Mouse (Mus musculus) urinary bladder, postnatal 25 days (tissue): ENCODE measurements around the gene Piezo1.
"Not testable (repeated sequence)": the region's sequence is repeated elsewhere in the genome, so short reads cannot be mapped to it uniquely, and the experiment has no call there.

ENCODE experiments used
- DNase-seq: peaks from one replicate; pipeline ENCODE4 v3.0.0; 2022; ENCODE audit warnings: low spot score

Gene Piezo1

GRCm38 (mm10) chr8:122551265-122552051 lies at the start of gene Piezo1:
Gene Piezo1, minus strand, starts transcription at chr8:122551329.
- DNase-seq = peak; percentile 96

- DNase-seq = no peak
These were observed 49.5 kb upstream of the Piezo1 start for GRCm38 (mm10) chr8:122600666-122601065.

- no peak for DNase-seq
These were observed 44.9 kb upstream of the Piezo1 start for GRCm38 (mm10) chr8:122596031-122596430.

GRCm38 (mm10) chr8:122593783-122594507 lies 42.8 kb upstream of the Piezo1 start:
- DNase-seq = no peak

GRCm38 (mm10) chr8:122593240-122593639 lies 42.1 kb upstream of the Piezo1 start:
- no peak for DNase-seq

- no peak for DNase-seq
These were observed 35.6 kb upstream of the Piezo1 start for GRCm38 (mm10) chr8:122586749-122587148.

- no peak for DNase-seq
These were observed 35.0 kb upstream of the Piezo1 start for GRCm38 (mm10) chr8:122586171-122586570.

- no peak for DNase-seq
These were observed 34.3 kb upstream of the Piezo1 start for GRCm38 (mm10) chr8:122585411-122585891.

- no peak for DNase-seq
These were observed 33.9 kb upstream of the Piezo1 start for GRCm38 (mm10) chr8:122584981-122585380.

- DNase-seq = no peak
These were observed 29.8 kb upstream of the Piezo1 start for GRCm38 (mm10) chr8:122580926-122581325.

- no peak for DNase-seq
These were observed 28.1 kb upstream of the Piezo1 start for GRCm38 (mm10) chr8:122579196-122579595.

GRCm38 (mm10) chr8:122577116-122577515 lies 26.0 kb upstream of the Piezo1 start:
- no peak for DNase-seq

GRCm38 (mm10) chr8:122576648-122577022 lies 25.5 kb upstream of the Piezo1 start, which contains the start of gene Aprt:
Gene Aprt, minus strand, starts transcription at chr8:122576909.
- DNase-seq = peak; percentile 97

- DNase-seq = no peak
These were observed 24.9 kb upstream of the Piezo1 start for GRCm38 (mm10) chr8:122575735-122576647.

- no peak for DNase-seq
These were observed 24.2 kb upstream of the Piezo1 start for GRCm38 (mm10) chr8:122575286-122575685.

- no peak for DNase-seq
These were observed 23.6 kb upstream of the Piezo1 start for GRCm38 (mm10) chr8:122574667-122575251.

GRCm38 (mm10) chr8:122574264-122574663 lies 23.1 kb upstream of the Piezo1 start:
- DNase-seq = no peak

- no peak for DNase-seq
These were observed 22.4 kb upstream of the Piezo1 start for GRCm38 (mm10) chr8:122573577-122573976.

GRCm38 (mm10) chr8:122573176-122573575 lies 22.0 kb upstream of the Piezo1 start:
- not testable (repeated sequence) for DNase-seq

- no peak for DNase-seq
These were observed 21.6 kb upstream of the Piezo1 start for GRCm38 (mm10) chr8:122572751-122573150.

- no peak for DNase-seq
These were observed 20.7 kb upstream of the Piezo1 start for GRCm38 (mm10) chr8:122571750-122572267.
